Mouse (Mus musculus) ovary, adult 10 weeks (tissue): Measurements from ENCODE around the gene Kndc1. TPM values are rescaled to one million over a fixed set of nuclear protein-coding genes. Genes with fewer than 3 reads are reported as not detected.

Source experiments
- polyA plus RNA-seq: library from polyadenylated mRNA; stranded (reverse); fragments of 350-450 nt; fragmentation: Illumina TruSeq; extraction: RNeasy Lipid Tissue Mini Kit (QIAGEN cat#74804); gene quantifications from one replicate; pipeline ENCODE4 v1.2.3, GENCODE M21; 2014

Gene Kndc1
- 0.23 TPM for polyA plus RNA-seq

GRCm38 (mm10) chr7:139894655-139895557, at the start of gene Kndc1:
Kndc1 (plus strand) TSS chr7:139894696.

GRCm38 (mm10) chr7:139943674-139944281, 49.3 kb downstream of the Kndc1 start, which contains the start of gene Utf1:
Utf1 (plus strand) TSS chr7:139943789.

GRCm38 (mm10) chr7:139978278-139978892, 83.9 kb downstream of the Kndc1 start, which contains the start of gene 6430531B16Rik:
6430531B16Rik (minus strand) TSS chr7:139978755.

Other genes with a start within 250 kb of the Kndc1 start
- 1.1 TPM for gene Cfap46, start 210.9 kb upstream of the Kndc1 start, polyA plus RNA-seq
- 0.88 TPM for gene Adgra1, start 60.5 kb upstream of the Kndc1 start, polyA plus RNA-seq
- gene Utf1, start 49.1 kb downstream of the Kndc1 start, polyA plus RNA-seq = not detected
- gene 6430531B16Rik, start 84.1 kb downstream of the Kndc1 start, polyA plus RNA-seq = not detected
- 0.54 TPM for gene Adam8, start 97.9 kb downstream of the Kndc1 start, polyA plus RNA-seq
- 7.2 TPM for gene Zfp511, start 141.7 kb downstream of the Kndc1 start, polyA plus RNA-seq
- gene Tubgcp2, start 142.0 kb downstream of the Kndc1 start, polyA plus RNA-seq = 38.6 TPM
- gene Msx3, start 154.4 kb downstream of the Kndc1 start, polyA plus RNA-seq = 0.60 TPM
- gene Caly, start 187.9 kb downstream of the Kndc1 start, polyA plus RNA-seq = not detected
- not detected for gene Prap1, start 198.7 kb downstream of the Kndc1 start, polyA plus RNA-seq
- 20.8 TPM for gene Fuom, start 207.7 kb downstream of the Kndc1 start, polyA plus RNA-seq
- 5.7 TPM for gene Paox, start 221.1 kb downstream of the Kndc1 start, polyA plus RNA-seq
- 99.4 TPM for gene Echs1, start 221.8 kb downstream of the Kndc1 start, polyA plus RNA-seq
- 3.0 TPM for gene Mtg1, start 242.9 kb downstream of the Kndc1 start, polyA plus RNA-seq